Mouse (Mus musculus) midbrain, postnatal 0 days (tissue): ENCODE measurements at regions not wholly inside any gene's neighbourhood (a gene's known extent, or its start where the extent isn't known, plus 50 kb on each side); places are given as distances from the start of the nearest gene placed in this dataset.

Experiments
- ATAC-seq: fragments of 200-750 bp; cut with Nextera tagmentation; 2 replicates; pipeline ENCODE4 v1.8.0; 2017; ENCODE audit warnings: moderate number of reproducible peaks, mild to moderate bottlenecking, moderate TSS enrichment, moderate library complexity; ENCODE audit not compliant: low FRiP score
- DNase-seq: peaks from one replicate; pipeline ENCODE4 v3.0.0-alpha.2; 2015; ENCODE audit warnings: low spot score
- H3K27ac ChIP-seq: fragments of 300-500 bp; sonication (generic); 2 replicates; pipeline ENCODE4 v1.5.1; 2014; ENCODE audit warnings: low read depth, mild to moderate bottlenecking, low read length, mixed read lengths
- H3K27me3 ChIP-seq: fragments of 300-500 bp; sonication (generic); 2 replicates; pipeline ENCODE4 v1.6.1; 2014; ENCODE audit warnings: low read length, control low read depth, mixed read lengths; ENCODE audit not compliant: insufficient read depth
- H3K36me3 ChIP-seq: fragments of 300-500 bp; sonication (generic); 2 replicates; pipeline ENCODE4 v1.6.1; 2014; ENCODE audit warnings: low read length, control low read depth, mixed read lengths; ENCODE audit not compliant: insufficient read depth
- H3K4me1 ChIP-seq: fragments of 300-500 bp; sonication (generic); 2 replicates; pipeline ENCODE4 v1.6.1; 2014; ENCODE audit warnings: mild to moderate bottlenecking, control low read depth, antibody characterized with exemption, low read length, mixed read lengths; ENCODE audit not compliant: insufficient read depth
- H3K4me2 ChIP-seq: fragments of 300-500 bp; sonication (generic); 2 replicates; pipeline ENCODE4 v1.6.1; 2014; ENCODE audit warnings: low read depth, mild to moderate bottlenecking, low read length, mixed read lengths; ENCODE audit not compliant: poor library complexity, severe bottlenecking
- H3K4me3 ChIP-seq: fragments of 300-500 bp; sonication (generic); 2 replicates; pipeline ENCODE4 v1.5.1; 2014; ENCODE audit warnings: low read depth, mild to moderate bottlenecking, low read length, moderate library complexity
- H3K9ac ChIP-seq: fragments of 300-500 bp; sonication (generic); replicated peaks from 2 replicates; pipeline ENCODE4 v1.6.1; 2014; ENCODE audit warnings: mild to moderate bottlenecking, low read length, moderate library complexity, mixed read lengths; ENCODE audit not compliant: poor library complexity, severe bottlenecking
- H3K9me3 ChIP-seq: fragments of 300-500 bp; sonication (generic); 2 replicates; pipeline ENCODE4 v1.6.1; 2016; ENCODE audit warnings: low read length, control low read depth
- CTCF ChIP-seq: IDR thresholded peaks from 2 replicates; pipeline ENCODE4 v1.5.1; 2016; ENCODE audit warnings: antibody characterized with exemption, mild to moderate bottlenecking
- WGBS: fragments of 180-500 bp; shearing (Covaris S2); extraction: QIAGEN DNeasy Blood & Tissue Kit; methylation state at CpG from one replicate; pipeline ENCODE4 v1.1.7; 2014; 5-methylcytosine and 5-hydroxymethylcytosine counted together

DNA sequence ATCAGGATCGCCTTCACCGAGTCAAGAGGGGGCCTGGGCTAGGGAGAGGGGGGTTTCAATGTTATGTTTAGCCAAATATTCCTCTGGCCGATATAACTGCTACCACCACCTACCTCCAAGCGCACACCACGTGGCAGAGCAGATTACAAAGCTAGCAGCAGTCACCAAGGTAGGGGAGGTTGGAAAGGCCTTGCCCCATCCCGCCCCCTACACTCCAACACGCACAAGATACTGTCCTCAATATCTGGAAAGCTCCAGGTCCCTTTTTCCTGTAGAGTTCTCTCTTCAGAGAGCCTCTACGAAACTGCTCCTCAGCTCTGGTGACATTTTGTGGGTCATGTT is 140.2 kb upstream of the Tbl1xr1 start:
- peak overlapping the region; percentile 79; the same call in 1 of the 2 replicates for H3K27ac ChIP-seq
- TF ChIP-seq CTCF, result peak; percentile 4
- H3K27me3 ChIP-seq, result no peaks in the 10 kb centered on the region
- WGBS, result 8% methylated on average over 8 of the region's 8 CpGs
- H3K4me1 ChIP-seq, result peaks cover 7% of the 10 kb centered on the region
- H3K4me3 ChIP-seq, result peak overlapping the region; percentile 33; the same call in 1 of the 2 replicates
- DNase-seq (peak; percentile 5), ATAC-seq (peak; percentile 41)
- no peaks in the 10 kb centered on the region for H3K9me3 ChIP-seq
- H3K9ac ChIP-seq, result no peak overlapping the region
- no peaks in the 10 kb centered on the region for H3K36me3 ChIP-seq
- H3K4me2 ChIP-seq, result peak overlapping the region; percentile 55

DNA sequence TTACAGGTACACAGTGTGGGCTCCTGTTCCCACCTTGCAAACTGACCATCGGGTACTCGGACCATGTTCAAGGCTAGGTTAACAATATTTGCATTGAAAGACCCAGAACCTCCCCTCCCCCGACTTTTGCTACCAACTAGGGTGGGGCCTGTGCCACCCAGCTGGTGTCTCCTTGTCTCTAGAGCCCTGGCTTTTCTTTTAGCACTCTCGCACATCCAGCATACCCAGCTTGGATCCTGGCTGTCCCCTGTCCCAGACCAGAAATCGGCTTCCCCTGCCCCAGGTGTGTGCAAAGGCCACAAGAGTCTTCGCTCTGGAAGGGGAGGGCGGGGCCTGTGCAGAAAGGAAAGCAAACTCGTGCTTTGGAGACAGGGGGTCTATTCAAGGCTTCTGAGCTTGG is 139.8 kb upstream of the Tbl1xr1 start:
- TF ChIP-seq CTCF, result no peak
- no peak overlapping the region; the same call in 1 of the 2 replicates for H3K4me3 ChIP-seq
- H3K27ac ChIP-seq, result no peak overlapping the region
- H3K4me1 ChIP-seq, result peaks cover 7% of the 10 kb centered on the region
- H3K27me3 ChIP-seq, result no peaks in the 10 kb centered on the region
- ATAC-seq, result 0 out of 2 replicates have a peak, but pooled peaks have one; percentile 1
- no peak for DNase-seq
- 14% methylated on average over 8 of the region's 8 CpGs for WGBS
- H3K9me3 ChIP-seq, result no peaks in the 10 kb centered on the region
- peak overlapping the region; percentile 55 for H3K4me2 ChIP-seq
- no peaks in the 10 kb centered on the region for H3K36me3 ChIP-seq
- no peak overlapping the region for H3K9ac ChIP-seq

DNA sequence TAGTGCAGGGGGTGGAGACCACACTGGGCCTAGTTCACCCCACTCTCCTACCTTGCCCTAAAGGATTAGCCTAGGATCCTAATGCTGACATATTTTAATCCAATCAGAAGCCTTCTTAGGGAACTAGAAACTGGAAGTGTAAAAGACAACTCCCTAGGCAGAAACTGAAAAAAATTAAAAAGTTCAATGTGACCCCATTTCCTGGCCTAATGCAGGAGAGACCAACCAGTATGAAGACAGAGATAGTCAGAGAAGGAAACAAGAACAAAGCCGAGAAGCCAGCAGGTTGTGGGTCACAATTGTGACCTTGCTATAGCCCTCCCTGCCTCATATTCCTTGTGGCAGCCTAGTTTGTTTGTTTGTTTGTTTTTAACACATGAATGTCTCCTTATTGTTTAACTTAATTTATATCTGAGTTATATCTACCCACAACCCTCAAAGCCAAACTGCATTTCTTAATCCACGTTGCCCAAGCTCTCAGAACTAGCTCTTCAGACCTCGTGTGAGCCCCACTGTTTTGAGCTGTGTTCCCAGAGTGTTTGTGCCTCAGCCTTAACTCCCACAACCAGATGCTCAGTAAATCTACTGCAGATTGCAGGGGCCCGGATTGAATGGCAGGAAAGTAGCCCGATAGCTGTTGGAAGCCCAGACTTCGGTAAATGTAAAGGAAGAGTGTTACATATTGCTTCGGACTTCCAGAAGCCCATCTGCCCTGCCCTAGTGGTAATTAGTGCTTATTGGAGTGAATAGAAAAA is 139.0 kb upstream of the Tbl1xr1 start:
- Histone ChIP-seq H3K4me1 (peaks cover 7% of the 10 kb centered on the region), H3K4me2 (no peak overlapping the region), H3K36me3 (no peaks in the 10 kb centered on the region), H3K9me3 (no peaks in the 10 kb centered on the region), H3K4me3 (no peak overlapping the region), H3K27me3 (no peaks in the 10 kb centered on the region), H3K9ac (no peak overlapping the region), H3K27ac (no peak overlapping the region)
- 57% methylated on average over 7 of the region's 7 CpGs for WGBS
- no peak for DNase-seq
- no peak for TF ChIP-seq CTCF
- no peak for ATAC-seq

DNA sequence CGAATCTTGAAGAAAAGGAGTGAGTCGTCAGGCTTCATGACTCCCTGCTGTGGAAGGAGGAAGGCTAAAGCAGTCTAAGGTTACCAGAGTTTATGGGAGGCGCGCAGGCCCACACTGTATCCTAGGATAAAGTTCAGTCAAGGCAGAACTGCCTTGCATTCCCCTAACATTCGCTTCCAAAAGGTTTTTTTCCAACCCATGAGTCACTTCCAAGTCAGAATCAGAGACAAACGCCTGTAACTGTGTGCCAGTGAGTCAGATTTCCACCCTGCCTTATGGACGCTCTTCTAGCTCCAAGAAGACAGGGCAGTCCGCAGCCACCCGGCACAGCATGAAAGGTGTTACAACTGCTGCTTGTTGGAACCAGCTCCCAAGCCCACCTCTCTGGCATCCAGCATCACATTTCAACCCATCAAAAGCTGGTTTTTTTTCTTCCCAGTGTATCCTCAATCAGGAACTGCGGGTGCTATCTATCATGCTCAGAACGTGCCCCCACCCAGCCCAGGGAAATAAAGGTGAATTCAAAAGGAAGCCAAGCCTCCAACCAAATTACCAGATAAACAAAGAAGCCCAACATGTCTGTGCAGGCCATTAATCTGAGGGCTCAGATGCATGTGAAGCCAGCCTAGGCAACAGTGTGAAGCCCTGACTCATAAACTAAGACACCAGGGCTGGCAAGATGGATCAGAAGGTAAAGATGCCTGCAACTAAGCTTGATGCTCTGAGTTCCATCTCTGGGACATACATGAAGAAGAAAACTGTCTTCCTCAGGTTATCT is 138.2 kb upstream of the Tbl1xr1 start:
- Histone ChIP-seq H3K4me1 (peaks cover 7% of the 10 kb centered on the region), H3K4me3 (no peak overlapping the region), H3K4me2 (no peak overlapping the region), H3K9ac (no peak overlapping the region), H3K27ac (no peak overlapping the region), H3K27me3 (no peaks in the 10 kb centered on the region), H3K36me3 (no peaks in the 10 kb centered on the region), H3K9me3 (no peaks in the 10 kb centered on the region)
- TF ChIP-seq CTCF, result no peak
- WGBS, result 72% methylated on average over 11 of the region's 11 CpGs
- DNase-seq (peak; percentile 8), ATAC-seq (no peak)

DNA sequence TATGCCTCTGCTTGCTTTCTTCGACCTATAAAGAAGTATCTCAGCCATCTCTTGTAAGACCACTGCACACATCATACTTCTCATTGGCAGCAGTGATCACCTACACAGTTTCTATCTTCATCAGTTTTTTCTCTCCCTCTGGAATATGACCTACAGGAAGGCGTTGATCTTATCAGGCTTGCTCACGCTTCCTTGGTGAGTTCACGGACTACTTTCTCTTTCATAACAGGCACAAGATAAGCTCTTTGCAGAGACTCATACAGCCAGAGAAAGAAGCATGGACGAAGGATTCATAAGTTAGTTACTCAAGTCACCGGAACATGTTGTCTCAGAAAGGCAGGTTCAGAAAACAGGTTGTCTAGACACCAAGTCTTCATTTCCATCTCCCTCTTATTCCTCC is 136.7 kb upstream of the Tbl1xr1 start:
- no peak overlapping the region for H3K27ac ChIP-seq
- no peaks in the 10 kb centered on the region for H3K36me3 ChIP-seq
- no peak for TF ChIP-seq CTCF
- WGBS, result 97% methylated on average over 6 of the region's 6 CpGs
- H3K4me2 ChIP-seq, result no peak overlapping the region
- no peaks in the 10 kb centered on the region for H3K27me3 ChIP-seq
- H3K4me1 ChIP-seq, result peaks cover 7% of the 10 kb centered on the region
- H3K9me3 ChIP-seq, result no peaks in the 10 kb centered on the region
- no peak overlapping the region for H3K4me3 ChIP-seq
- ATAC-seq, result no peak
- no peak overlapping the region for H3K9ac ChIP-seq
- no peak for DNase-seq

DNA sequence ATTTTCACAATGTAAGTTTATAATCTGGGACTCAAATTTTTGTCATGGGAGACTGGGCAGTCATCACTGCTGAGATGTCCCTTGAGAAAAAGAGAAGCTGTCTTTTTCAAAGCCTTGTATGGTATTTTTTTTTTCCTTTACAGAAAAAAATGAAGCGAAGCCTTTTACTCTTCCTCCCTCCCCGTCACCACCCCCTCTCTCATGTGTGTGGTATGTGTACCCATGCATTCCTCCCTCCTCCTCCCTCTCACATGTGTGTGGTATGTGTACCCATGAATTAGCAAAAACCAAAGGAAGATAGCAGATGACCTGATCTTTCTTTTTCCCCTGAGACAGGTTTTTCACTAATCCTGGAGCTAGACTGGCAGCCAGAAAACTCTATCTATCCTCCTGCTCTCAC is 134.9 kb upstream of the Tbl1xr1 start:
- DNase-seq (no peak), ATAC-seq (no peak)
- no peak overlapping the region for H3K4me2 ChIP-seq
- TF ChIP-seq CTCF, result no peak
- no peak overlapping the region for H3K4me3 ChIP-seq
- WGBS, result 80% methylated on average over 2 of the region's 2 CpGs
- H3K9ac ChIP-seq, result no peak overlapping the region
- peaks cover 3% of the 10 kb centered on the region for H3K4me1 ChIP-seq
- no peaks in the 10 kb centered on the region for H3K9me3 ChIP-seq
- no peaks in the 10 kb centered on the region for H3K36me3 ChIP-seq
- no peak overlapping the region for H3K27ac ChIP-seq
- H3K27me3 ChIP-seq, result no peaks in the 10 kb centered on the region
